Mouse (Mus musculus) stomach, embryonic 14.5 days (tissue): ENCODE measurements around the gene Phf8. TPM values are rescaled to one million over a fixed set of nuclear protein-coding genes. Genes with fewer than 3 reads are reported as not detected.
A peak's percentile ranks its signal among the peaks of the same experiment; 100 is the strongest.

ENCODE experiments used
- ATAC-seq: fragments of 200-750 bp; cut with Nextera tagmentation; 2 replicates; pipeline ENCODE4 v1.8.0; 2017; ENCODE audit warnings: low read depth, moderate TSS enrichment; ENCODE audit not compliant: insufficient number of reproducible peaks, insufficient read depth, low FRiP score
- H3K27ac ChIP-seq: fragments of 300-500 bp; sonication (generic); 2 replicates; pipeline ENCODE4 v1.5.1; 2014; ENCODE audit warnings: mild to moderate bottlenecking, low read length, moderate library complexity, mixed read lengths
- H3K27me3 ChIP-seq: fragments of 300-500 bp; sonication (generic); 2 replicates; pipeline ENCODE4 v1.6.1; 2014; ENCODE audit warnings: low read length, control low read depth, mixed read lengths; ENCODE audit not compliant: control insufficient read depth, insufficient read depth
- H3K36me3 ChIP-seq: fragments of 300-500 bp; sonication (generic); 2 replicates; pipeline ENCODE4 v1.6.1; 2014; ENCODE audit warnings: mild to moderate bottlenecking, control low read depth, low read length, moderate library complexity, mixed read lengths; ENCODE audit not compliant: control insufficient read depth, insufficient read depth
- H3K4me1 ChIP-seq: fragments of 300-500 bp; sonication (generic); 2 replicates; pipeline ENCODE4 v1.6.1; 2014; ENCODE audit warnings: low read length, control low read depth, mixed read lengths; ENCODE audit not compliant: control insufficient read depth, insufficient read depth
- H3K4me2 ChIP-seq: fragments of 300-500 bp; sonication (generic); replicated peaks from 2 replicates; pipeline ENCODE4 v1.6.1; 2014; ENCODE audit warnings: low read depth, low read length, control low read depth
- H3K4me3 ChIP-seq: fragments of 300-500 bp; sonication (generic); 2 replicates; pipeline ENCODE4 v1.5.1; 2014; ENCODE audit warnings: low read depth, low read length, control low read depth
- H3K9ac ChIP-seq: fragments of 300-500 bp; sonication (generic); replicated peaks from 2 replicates; pipeline ENCODE4 v1.6.1; 2014; ENCODE audit warnings: low read depth, mild to moderate bottlenecking, control low read depth, low read length, moderate library complexity, mixed read lengths
- H3K9me3 ChIP-seq: fragments of 300-500 bp; sonication (generic); 2 replicates; pipeline ENCODE4 v1.6.1; 2016; ENCODE audit warnings: low read depth, low read length, control low read depth; ENCODE audit not compliant: control insufficient read depth
- WGBS: fragments of 180-500 bp; shearing (Covaris S2); extraction: QIAGEN DNeasy Blood & Tissue Kit; methylation state at CpG from one replicate; pipeline ENCODE4 v1.1.7; 2014; 5-methylcytosine and 5-hydroxymethylcytosine counted together
- polyA plus RNA-seq: library from polyadenylated mRNA; unstranded; fragments of >200 nt; fragmentation: Nextera tagmentation; extraction: Ambion mirVana; gene quantifications from 2 replicates; pipeline ENCODE4 v1.2.1, GENCODE M21; 2014

The Phf8 gene
- polyA plus RNA-seq, 1 experiment from 2014 or later: 20.0 TPM

- H3K27me3 ChIP-seq: no peaks in the 10 kb centered on the region
- H3K4me2 ChIP-seq: peak overlapping the region; percentile 23
- H3K4me1 ChIP-seq: no peaks in the 10 kb centered on the region
- WGBS: 14% methylated on average over 17 of the region's 17 CpGs
- no peak for ATAC-seq
- H3K36me3 ChIP-seq: no peaks in the 10 kb centered on the region
- peak overlapping the region; percentile 51 for H3K4me3 ChIP-seq
- peak overlapping the region; percentile 97 for H3K27ac ChIP-seq
- peak overlapping the region; percentile 18; the same call in 1 of the 2 replicates for H3K9ac ChIP-seq
- H3K9me3 ChIP-seq: no peaks in the 10 kb centered on the region
Observed at GRCm38 (mm10) chrX:151520127-151520457, 380 bp upstream of the Phf8 start.

GRCm38 (mm10) chrX:151521786-151522522 is 1.5 kb downstream of the Phf8 start:
- no peaks in the 10 kb centered on the region for H3K27me3 ChIP-seq
- no peaks in the 10 kb centered on the region for H3K9me3 ChIP-seq
- H3K27ac ChIP-seq: peak overlapping the region; percentile 97; the same call in 1 of the 2 replicates
- H3K4me2 ChIP-seq: peak overlapping the region; percentile 55
- no peaks in the 10 kb centered on the region for H3K36me3 ChIP-seq
- ATAC-seq: no peak
- peak overlapping the region; percentile 57; the same call in 1 of the 2 replicates for H3K9ac ChIP-seq
- H3K4me1 ChIP-seq: no peaks in the 10 kb centered on the region
- peak overlapping the region; percentile 51 for H3K4me3 ChIP-seq
- WGBS: 28% methylated on average over 25 of the region's 25 CpGs

GRCm38 (mm10) chrX:151553356-151553755 is 32.9 kb downstream of the Phf8 start:
- no peaks in the 10 kb centered on the region for H3K36me3 ChIP-seq
- no peaks in the 10 kb centered on the region for H3K27me3 ChIP-seq
- H3K4me1 ChIP-seq: no peaks in the 10 kb centered on the region
- H3K27ac ChIP-seq: no peak overlapping the region
- H3K4me3 ChIP-seq: no peak overlapping the region
- whole genome bisulfite sequencing: 94% methylated on average over 4 of the region's 4 CpGs
- no peaks in the 10 kb centered on the region for H3K9me3 ChIP-seq
- no peak overlapping the region for H3K4me2 ChIP-seq
- ATAC-seq: no peak
- H3K9ac ChIP-seq: no peak overlapping the region

GRCm38 (mm10) chrX:151575166-151575565 is 54.7 kb downstream of the Phf8 start:
- H3K4me3 ChIP-seq: no peak overlapping the region
- no peaks in the 10 kb centered on the region for H3K27me3 ChIP-seq
- no peak overlapping the region for H3K27ac ChIP-seq
- no peak overlapping the region for H3K4me2 ChIP-seq
- no peaks in the 10 kb centered on the region for H3K36me3 ChIP-seq
- H3K9ac ChIP-seq: no peak overlapping the region
- ATAC-seq: no peak
- WGBS: 91% methylated on average over 1 of the region's 1 CpGs
- no peaks in the 10 kb centered on the region for H3K4me1 ChIP-seq
- no peaks in the 10 kb centered on the region for H3K9me3 ChIP-seq

- Histone ChIP-seq H3K4me1 (no peaks in the 10 kb centered on the region), H3K27ac (no peak overlapping the region), H3K4me2 (no peak overlapping the region), H3K9ac (no peak overlapping the region), H3K9me3 (no peaks in the 10 kb centered on the region), H3K36me3 (no peaks in the 10 kb centered on the region), H3K4me3 (no peak overlapping the region), H3K27me3 (no peaks in the 10 kb centered on the region)
- WGBS: 73% methylated on average over 2 of the region's 2 CpGs
- no peak for ATAC-seq
Observed at GRCm38 (mm10) chrX:151643386-151643785, 122.9 kb downstream of the Phf8 start.

- no peaks in the 10 kb centered on the region for H3K36me3 ChIP-seq
- H3K4me2 ChIP-seq: no peak overlapping the region
- WGBS: 45% methylated on average over 2 of the region's 2 CpGs
- no peak overlapping the region for H3K27ac ChIP-seq
- no peak for ATAC-seq
- H3K27me3 ChIP-seq: no peaks in the 10 kb centered on the region
- no peaks in the 10 kb centered on the region for H3K4me1 ChIP-seq
- no peaks in the 10 kb centered on the region for H3K9me3 ChIP-seq
- no peak overlapping the region for H3K4me3 ChIP-seq
- no peak overlapping the region for H3K9ac ChIP-seq
Observed at GRCm38 (mm10) chrX:151653744-151654143, 133.3 kb downstream of the Phf8 start.

- H3K27ac ChIP-seq: no peak overlapping the region
- no peaks in the 10 kb centered on the region for H3K4me1 ChIP-seq
Observed at GRCm38 (mm10) chrX:151674492-151675171, 154.2 kb downstream of the Phf8 start.

More at GRCm38 (mm10) chrX:151674492-151675171, 154.2 kb downstream of the Phf8 start:
- Histone ChIP-seq H3K4me3 (no peak overlapping the region), H3K9ac (no peak overlapping the region), H3K9me3 (no peaks in the 10 kb centered on the region), H3K27me3 (no peaks in the 10 kb centered on the region), H3K4me2 (no peak overlapping the region), H3K36me3 (no peaks in the 10 kb centered on the region)
- no peak for ATAC-seq
- WGBS: 81% methylated on average over 5 of the region's 5 CpGs
